Mouse (Mus musculus) hematopoietic stem cell, adult 5-6 weeks (primary cell): ENCODE data around the gene Saysd1. TPM values are rescaled to one million over a fixed set of nuclear protein-coding genes. Genes with fewer than 3 reads are reported as not detected.

Source experiments
- ATAC-seq, 2 experiments: fragments of 125-278 bp in 1 of 2; replicated peaks in 1 of 2; 2 replicates each; pipeline ENCODE4 v1.8.0; 2016 to 2017; ENCODE audit warnings: inconsistent platforms in 2 of 2, mild to moderate bottlenecking in 2 of 2, moderate number of reproducible peaks in 2 of 2, low read depth in 1 of 2, moderate TSS enrichment in 1 of 2; ENCODE audit not compliant: low FRiP score in 2 of 2, poor library complexity in 2 of 2, severe bottlenecking in 2 of 2, insufficient read depth in 1 of 2, low TSS enrichment in 1 of 2
- total RNA-seq: library from RNA; stranded (forward); fragments of 172-1452, 232-1000 nt; gene quantifications from 2 replicates; pipeline ENCODE4 v1.2.3, GENCODE M21; 2017

The Saysd1 gene
- total RNA-seq, 1 experiment from 2014 or later, result 2.0 TPM

GRCm38 (mm10) chr14:20127406-20128087, 10.8 kb downstream of the Saysd1 start:
- no peak for ATAC-seq

- peak; percentile 82 to 86 for ATAC-seq
These were observed 17.5 kb downstream of the Saysd1 start for GRCm38 (mm10) chr14:20120868-20121267.

DNA sequence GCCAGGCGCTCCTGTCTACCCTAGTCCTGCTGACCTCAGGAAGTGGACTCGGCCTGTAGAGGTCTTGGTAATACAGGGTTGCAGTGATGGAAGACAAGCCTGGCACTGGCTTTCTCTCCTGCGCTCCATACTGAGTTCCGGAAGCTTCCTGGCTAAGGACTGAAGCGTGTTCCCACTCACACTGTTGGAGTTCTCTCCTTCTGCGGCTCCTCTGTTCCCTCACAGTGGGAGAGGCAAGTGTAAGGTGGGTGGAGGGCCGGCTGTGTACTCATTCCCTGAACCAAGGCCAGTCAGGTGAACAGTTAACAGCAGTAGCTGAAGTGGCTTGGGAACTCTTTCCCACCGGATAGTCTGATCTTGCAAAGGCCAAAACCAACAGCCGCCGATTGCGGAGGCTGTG, 18.3 kb downstream of the Saysd1 start:
- ATAC-seq, result no peak

DNA sequence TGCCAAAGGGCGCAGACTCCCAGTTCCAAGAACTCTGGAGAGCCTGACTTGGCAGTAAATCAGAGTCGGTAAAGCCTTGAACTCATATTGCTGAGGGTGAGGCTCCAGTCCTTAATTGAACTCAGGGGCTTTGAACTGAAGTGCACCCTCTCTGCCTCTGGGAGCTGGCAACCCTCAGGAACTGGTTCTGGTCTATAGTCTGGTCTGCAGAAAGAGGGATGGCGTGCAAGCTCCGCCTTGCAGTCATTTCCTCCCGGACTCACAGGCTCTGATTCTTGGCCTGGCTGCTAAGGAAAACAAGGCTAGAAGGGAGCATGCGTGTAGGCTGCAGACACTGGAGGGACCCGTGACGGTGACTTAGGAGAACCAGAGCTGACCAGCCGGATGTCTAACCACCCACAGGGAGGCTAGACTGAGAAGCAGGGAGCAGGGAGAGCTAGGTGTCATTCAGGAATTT, 22.2 kb downstream of the Saysd1 start:
- no peak for ATAC-seq

GRCm38 (mm10) chr14:20114951-20115350, 23.4 kb downstream of the Saysd1 start:
- ATAC-seq, result no peak

GRCm38 (mm10) chr14:20113964-20114363, 24.4 kb downstream of the Saysd1 start:
- ATAC-seq, result peak in 1 of 2 experiments; percentile 72; a peak in 3 of 4 replicates

DNA sequence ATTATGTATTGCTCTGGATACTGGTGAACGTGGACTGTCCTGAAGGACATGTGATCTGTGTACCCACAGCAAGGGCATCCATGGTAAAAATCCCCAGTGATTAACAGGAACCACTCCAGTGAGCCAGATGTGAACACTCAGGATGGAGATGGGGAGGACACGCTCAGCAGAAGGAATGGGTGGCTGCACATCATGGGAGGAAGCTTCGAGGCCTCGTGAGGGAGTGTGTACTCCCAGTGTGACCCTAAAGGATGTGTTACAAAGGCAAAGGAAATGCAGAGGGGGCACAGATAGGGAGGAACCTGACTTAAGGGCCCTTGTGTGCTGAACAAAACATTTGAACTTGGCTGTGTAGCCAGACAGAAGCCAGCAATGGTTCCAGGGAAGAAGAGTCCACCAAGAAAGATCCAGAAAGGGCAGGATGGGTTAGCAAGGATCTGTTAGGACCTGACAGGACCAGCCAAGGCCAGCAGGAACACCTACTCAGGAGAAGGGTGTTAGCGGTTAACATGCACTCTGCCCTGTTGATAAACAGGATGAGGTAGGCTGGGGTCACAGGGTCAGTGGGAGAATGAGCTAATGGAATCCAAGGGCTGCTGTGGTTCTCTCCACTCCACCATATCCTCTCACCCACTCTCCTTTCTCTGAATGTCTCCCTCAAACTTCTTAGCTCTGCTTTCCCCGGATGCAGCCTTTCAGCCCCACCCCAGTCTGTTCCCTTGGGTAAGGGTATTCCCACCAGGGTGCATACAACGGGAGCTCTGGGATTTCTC, 25.0 kb downstream of the Saysd1 start:
- no peak for ATAC-seq

- ATAC-seq, result no peak
These were observed 26.1 kb downstream of the Saysd1 start for GRCm38 (mm10) chr14:20112218-20112617.

GRCm38 (mm10) chr14:20110945-20111344, 27.4 kb downstream of the Saysd1 start:
- no peak for ATAC-seq

DNA sequence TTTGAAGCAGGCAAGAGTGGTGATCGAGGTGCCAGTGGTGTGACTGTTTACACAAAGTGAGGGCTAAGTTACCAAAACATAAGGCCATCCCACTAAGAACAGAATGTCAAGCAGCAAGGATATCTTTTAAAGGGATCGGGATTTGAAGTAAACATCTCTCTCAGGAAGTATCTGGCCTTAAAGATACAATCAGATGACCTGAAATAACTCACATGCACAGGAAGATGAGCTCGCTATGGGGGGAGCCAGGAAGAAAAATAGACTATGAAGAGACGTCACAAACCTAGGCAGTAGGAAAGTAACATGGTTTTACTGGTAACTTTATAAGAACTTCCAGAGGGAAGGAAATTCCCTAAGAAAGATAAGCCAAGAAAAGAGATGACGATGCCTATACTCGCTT, 32.1 kb downstream of the Saysd1 start:
- ATAC-seq, result no peak

DNA sequence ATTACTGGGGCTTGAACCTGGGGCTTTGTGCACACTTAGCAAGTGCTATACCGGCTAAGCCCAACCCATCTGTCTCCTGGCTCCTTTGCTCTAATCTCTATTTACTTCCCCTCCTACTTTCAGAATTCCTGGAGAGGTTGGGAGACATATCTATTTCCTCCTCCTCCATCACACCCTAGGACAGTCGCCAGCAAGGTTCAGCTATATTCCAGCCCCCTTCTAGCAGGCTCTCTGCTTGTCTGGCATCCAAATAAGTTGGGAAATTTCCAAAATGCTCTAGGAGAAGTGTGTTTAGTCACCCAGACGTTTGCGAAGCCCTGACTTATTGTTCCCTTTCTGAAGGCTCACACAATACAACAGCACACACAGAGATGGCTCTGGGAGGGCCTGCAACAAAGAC, 35.1 kb downstream of the Saysd1 start:
- ATAC-seq, result no peak

GRCm38 (mm10) chr14:20098061-20098460, 40.3 kb downstream of the Saysd1 start:
- ATAC-seq, result no peak

DNA sequence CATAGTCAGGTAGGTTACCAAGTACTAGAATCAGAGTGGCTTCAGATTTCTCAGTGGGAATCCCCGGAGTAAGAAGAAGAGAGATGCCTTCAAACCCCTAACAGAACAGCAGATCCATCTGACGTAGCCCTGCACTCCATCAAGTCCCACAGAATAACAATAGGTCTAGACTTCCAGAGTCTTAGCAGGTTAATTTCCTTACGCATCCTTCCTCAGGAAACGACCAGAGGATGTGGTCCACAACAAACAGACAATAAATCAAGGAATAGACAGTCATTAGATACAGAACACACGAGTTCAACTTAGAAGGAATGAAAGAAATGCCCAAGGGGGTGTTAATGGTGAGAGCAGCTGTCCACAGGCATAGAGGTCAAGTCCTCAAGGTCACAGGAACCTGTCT, 43.4 kb downstream of the Saysd1 start:
- no peak for ATAC-seq

DNA sequence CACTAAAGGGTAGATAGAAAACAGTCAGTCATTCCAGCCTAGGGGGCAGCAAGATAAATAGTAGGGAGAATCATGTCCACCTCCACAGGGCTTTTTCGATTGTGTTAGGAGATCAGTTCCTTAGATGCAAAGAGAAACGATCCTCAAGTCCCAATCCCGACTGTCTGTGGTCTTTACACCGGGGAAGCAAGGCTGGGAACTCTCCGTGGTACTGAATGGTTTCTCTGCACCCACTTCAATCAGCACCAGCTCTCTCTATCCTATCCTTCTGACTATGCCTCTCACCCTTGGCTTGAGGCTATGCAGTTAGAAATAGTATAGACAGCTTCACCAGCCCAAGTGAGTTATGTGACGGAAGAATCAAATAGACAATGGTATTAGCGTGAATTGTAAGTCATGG, 44.8 kb downstream of the Saysd1 start:
- peak in 1 of 2 experiments; percentile 32; a peak in 1 of 4 replicates for ATAC-seq

DNA sequence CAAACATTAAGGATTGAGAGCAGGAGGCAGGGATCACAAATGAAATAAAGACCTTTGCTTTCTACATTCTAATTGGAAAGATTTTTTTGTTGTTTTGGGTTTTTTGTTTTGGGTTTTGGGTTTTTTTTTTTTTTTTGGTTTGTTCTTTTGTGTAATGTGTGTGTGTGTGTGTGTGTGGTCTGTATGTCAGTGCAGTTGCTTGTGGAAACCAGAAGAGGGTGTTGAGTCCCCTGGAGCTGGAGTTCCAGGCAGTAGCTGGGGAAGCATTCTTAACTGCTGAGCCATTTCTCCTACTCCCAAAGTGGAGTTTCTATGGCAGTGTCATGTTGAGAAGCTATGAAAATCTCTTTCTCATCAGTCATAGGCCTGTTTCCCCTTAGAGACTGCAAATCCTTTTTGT, 54.0 kb downstream of the Saysd1 start:
- no peak for ATAC-seq

DNA sequence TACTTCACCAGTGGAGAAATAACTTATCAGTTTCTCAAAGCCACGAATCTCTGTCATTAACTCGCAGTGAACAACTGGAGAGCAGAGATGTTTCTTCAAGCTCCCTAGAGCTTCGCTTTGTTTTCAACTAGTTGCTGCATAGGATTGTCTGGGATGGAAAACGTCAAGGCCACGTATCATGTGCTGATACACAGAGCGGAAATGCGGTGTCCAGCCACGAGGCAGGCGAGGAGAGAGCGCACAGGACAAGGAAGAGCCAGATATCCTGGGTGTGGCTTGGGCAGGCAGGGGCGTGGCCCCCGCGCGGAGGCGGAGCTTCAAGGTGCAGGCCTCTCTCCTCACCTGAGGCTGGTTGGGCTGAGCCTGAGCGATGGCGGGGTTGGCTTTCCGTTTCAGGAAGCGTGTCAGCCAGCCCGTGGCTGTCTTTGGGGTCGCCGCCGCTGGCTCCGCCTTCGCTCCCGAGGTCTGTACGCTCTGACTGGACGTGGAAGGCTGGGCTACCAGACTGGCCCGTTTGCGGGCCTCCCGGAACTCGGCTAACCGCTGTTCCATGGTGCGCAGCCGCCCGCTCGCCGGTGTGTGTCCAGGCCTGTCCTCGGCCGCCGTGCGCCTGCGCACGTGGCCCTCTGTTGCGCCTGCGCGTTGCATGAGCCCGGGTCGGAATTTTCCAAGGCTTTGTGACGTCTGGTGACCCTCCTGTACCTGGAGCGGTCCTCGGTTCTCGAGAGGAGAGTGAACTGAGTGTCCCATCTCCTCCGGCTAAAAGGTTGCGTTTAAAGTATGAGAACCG, 55.6 kb downstream of the Saysd1 start:
- ATAC-seq, result peak; percentile 91 to 98

DNA sequence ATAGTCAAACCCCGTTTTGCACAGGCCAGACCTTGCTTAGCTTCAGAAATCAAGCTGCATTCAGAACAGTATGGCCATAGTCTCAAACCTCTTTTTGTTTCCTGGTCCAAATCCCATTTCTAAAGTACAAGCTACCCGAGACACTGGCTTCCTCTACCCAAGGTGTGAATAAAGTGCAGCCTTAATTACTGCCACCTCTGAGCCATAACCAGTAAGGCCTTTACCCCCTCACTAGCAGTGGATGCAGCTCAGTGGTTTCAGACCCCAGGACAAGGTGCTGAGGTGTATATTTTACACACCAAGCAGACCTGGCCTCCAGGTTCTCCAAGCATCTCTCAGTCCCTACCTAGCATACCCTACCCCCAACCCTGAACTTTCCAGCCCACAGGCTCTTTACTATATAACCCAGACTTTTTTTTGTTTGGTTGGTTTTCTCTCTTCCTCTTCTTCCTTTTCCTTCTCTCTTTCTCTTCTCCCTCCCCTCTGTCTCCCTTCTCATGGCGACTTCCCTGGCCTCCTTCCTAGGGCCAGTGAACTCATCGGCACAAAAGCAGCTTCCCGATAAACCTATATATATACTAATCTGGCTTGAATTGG, 56.3 kb downstream of the Saysd1 start:
- ATAC-seq, result peak in 1 of 2 experiments; percentile 1; a peak in 1 of 4 replicates

- no peak for ATAC-seq
These were observed 57.2 kb downstream of the Saysd1 start for GRCm38 (mm10) chr14:20081084-20081483.
